Mouse (Mus musculus) induced T-regulatory cell, adult 2 months (primary cell): ENCODE measurements around the gene Zbtb43.

Experiments
- DNase-seq: peaks from one replicate; pipeline ENCODE4 v3.0.0-alpha.2; 2012; ENCODE audit warnings: low read depth

Gene Zbtb43

DNA sequence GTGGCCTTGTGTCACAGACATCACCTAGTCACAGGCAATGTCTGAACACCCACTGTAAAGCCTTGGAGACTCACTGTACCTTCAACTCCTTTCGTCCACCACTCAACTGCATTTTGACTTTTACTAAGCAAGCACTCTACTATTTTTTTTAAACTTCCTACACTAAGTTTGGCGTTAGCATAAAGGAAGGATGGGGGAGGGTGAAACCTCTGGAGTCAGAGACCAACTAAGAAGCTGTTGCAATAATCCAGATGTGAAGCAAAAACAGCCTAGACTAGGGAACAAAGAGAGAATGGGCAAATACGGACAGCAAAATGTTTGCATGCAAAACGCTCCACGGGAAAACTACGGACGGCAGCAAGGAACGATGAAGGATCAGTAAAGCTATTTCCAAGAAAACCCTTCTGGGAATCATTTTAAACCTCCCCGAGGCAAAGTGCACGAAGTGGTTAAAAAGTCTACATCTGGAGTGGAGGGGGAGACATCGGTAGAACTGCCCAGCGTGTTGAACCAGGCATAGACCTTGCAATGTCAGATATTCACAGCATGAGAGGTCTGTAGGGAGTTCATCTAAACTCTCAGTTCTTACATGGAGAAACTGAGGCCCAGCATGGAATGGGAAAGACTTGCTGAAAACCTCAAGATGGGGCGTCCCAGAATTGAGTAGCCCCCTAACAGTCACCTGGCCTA lies 38.1 kb downstream of the Zbtb43 start:
- peak; percentile 34 for DNase-seq

- peak; percentile 20 for DNase-seq
These were observed 39.0 kb downstream of the Zbtb43 start for GRCm38 (mm10) chr2:33429339-33429738.

DNA sequence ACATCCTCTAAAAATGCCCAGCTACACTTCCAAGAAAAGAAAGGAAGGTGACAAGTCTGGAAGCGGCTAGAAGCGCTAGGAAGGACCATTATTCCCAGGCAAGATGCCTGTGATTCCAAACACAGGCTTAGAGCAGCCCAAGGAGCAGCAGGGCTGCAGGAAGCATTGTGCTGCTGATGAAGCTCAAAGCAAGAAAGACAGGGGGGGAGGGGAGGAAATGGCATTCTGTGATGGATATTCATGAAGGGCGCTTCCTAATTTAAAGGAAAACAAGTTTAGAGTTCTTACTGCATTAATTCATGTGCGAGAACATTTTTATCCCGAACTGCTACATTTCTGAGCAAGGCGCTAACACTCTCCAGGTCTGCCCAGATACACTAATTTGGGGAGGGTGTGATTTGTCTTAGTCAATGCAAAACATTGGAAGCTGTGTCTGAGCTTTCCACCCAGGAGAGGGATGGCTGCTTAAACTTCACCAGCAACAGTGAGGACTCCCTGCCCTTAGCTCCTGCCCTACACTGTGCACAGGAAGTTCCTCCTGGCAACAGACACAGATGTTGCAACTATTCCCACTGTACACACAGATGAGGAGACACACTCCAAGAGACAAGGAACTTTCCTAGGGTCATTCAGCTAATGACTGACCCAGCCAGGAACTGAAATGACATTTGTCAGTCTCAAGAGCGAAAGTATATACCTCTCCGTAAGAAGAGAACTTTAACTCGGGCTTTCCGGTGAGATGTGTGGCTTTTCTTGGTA lies 41.5 kb downstream of the Zbtb43 start:
- no peak for DNase-seq

- no peak for DNase-seq
These were observed 50.9 kb downstream of the Zbtb43 start for GRCm38 (mm10) chr2:33417454-33417853.

GRCm38 (mm10) chr2:33414019-33414418 lies 54.3 kb downstream of the Zbtb43 start:
- DNase-seq: no peak

DNA sequence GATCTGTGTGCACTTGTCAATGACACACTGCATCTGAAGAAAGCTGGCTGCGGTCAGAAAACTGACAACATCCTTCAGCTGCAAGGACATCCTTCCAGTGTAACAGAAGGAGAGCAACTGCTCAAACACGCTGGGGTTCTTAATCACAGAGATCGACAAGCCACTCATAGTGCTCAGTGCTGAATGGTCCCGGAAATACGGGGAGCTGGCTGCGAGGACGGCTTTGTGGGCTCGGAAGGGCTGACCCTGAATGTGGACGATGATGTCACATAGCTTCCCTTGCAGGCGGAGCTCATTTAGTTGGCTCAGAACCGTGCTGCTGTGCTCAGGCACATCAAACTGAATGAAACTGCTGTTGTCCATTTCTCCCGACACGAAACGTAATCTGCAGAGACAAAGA lies 56.2 kb downstream of the Zbtb43 start:
- DNase-seq: no peak

- DNase-seq: peak; percentile 11
These were observed 64.8 kb downstream of the Zbtb43 start for GRCm38 (mm10) chr2:33403511-33404003.

DNA sequence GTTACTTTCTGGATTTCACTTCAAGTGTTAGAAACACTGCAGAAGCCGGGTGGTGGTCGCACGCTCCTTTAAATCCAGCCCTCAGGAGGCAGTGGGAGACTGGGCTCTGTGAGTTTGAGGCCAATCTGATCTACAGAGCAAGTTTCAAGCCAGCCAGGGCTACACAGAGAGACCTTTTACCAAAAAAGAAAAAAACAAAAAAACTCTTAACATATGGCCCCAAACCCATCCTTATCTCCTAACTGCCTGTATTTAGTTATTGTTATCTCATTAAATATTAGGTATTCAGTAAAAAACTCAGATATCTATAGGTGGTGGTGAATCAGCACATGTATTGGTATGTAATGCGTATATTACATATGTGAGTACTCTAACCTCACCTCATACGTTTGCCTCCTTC lies 65.7 kb downstream of the Zbtb43 start:
- DNase-seq: no peak

DNA sequence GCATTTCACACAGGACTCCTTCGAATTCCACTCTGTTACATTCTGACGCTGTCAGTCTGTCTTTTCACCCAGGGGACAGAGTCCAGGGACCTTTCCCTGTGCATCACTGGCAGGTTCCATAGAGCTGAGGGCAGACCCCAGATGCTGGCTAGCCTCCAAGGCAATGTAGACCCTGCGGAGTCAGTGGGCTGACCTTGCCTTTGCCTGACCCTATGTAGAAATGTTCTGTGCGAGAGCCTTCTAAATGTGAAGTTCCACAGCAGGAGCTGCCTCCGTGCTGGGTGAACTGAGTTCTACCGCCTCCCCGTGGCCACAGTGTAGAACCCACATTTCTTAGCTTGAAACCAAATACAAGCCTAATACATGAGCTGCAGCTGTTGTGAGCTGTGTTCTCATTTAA lies 66.1 kb downstream of the Zbtb43 start:
- DNase-seq: peak; percentile 60

DNA sequence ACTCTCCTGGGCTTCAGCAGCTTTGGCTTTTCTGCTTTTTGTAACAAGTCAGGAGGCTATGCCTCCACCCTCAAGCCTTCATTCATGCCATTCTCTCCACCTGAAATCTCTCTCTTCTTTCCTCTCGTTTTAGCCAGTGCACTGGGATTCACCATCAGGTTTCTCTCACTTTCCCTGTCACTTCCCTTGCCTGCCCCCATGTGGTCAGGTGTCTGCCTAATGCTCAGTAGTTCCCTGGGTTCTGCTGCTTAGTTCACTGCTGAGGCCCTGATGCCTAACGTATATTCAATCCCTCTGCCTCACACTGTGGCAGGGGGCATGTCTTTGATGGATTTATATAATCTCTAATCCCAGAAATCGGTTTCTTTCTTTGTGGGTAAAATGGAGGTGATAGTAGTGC lies 67.1 kb downstream of the Zbtb43 start:
- DNase-seq: peak; percentile 8

DNA sequence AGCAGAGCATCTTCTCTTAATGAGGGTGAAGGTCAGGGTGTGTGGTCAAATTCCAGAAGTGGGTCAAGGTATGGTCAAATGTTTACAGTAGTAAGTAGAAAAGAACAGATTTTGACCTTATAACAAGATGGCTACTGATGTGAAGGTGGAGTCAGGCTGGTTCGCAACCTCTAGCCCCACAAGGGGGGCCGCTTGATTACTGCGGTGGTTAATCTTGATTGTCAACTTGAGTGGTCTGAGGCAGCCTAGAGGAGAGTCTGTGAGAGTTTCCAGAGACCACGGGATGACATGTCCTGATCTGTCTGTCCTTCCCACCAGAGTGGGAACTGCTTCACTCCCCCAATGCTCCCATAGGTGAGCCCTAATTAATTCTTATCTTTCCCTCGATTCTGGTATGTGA lies 67.8 kb downstream of the Zbtb43 start:
- DNase-seq: no peak
